Mouse (Mus musculus) spleen, adult 2 months (tissue): ENCODE results near the gene Kat2a. TPM values are rescaled to one million over a fixed set of nuclear protein-coding genes. Genes with fewer than 3 reads are reported as not detected.

Experiments
- DNase-seq, 2 experiments: peaks; one replicate each; pipeline versions ENCODE4 v3.0.0 to v3.0.0-alpha.2; 2012 to 2021; ENCODE audit warnings: low spot score in 2 of 2, low read depth in 1 of 2
- H3K27ac ChIP-seq: fragments of 200-500 bp; 2 replicates; pipeline ENCODE4 v1.5.1; 2012; ENCODE audit warnings: low read length, inconsistent platforms; ENCODE audit not compliant: insufficient read depth
- H3K27me3 ChIP-seq: fragments of 200-500 bp; 2 replicates; pipeline ENCODE4 v1.6.1; 2012; ENCODE audit warnings: mild to moderate bottlenecking, moderate library complexity, low read length, inconsistent platforms; ENCODE audit not compliant: control insufficient read depth, insufficient read depth
- H3K36me3 ChIP-seq: fragments of 200-500 bp; 2 replicates; pipeline ENCODE4 v1.6.1; 2012; ENCODE audit warnings: mild to moderate bottlenecking, low read length, inconsistent platforms; ENCODE audit not compliant: control insufficient read depth, insufficient read depth
- H3K4me1 ChIP-seq: fragments of 200-500 bp; 2 replicates; pipeline ENCODE4 v1.6.1; 2011; ENCODE audit warnings: inconsistent platforms; ENCODE audit not compliant: control insufficient read depth, insufficient read depth, insufficient read length
- H3K4me3 ChIP-seq: fragments of 200-500 bp; 2 replicates; pipeline ENCODE4 v1.5.1; 2011; ENCODE audit warnings: mild to moderate bottlenecking, inconsistent platforms; ENCODE audit not compliant: insufficient read depth, insufficient read length; ENCODE audit errors: extremely low read depth
- CTCF ChIP-seq: fragments of 200-500 bp; IDR thresholded peaks from 2 replicates; pipeline ENCODE4 v1.5.1; 2011; ENCODE audit warnings: mild to moderate bottlenecking, inconsistent platforms; ENCODE audit not compliant: insufficient read depth, insufficient read length, insufficient replicate concordance; ENCODE audit errors: extremely low read depth
- POLR2A ChIP-seq: fragments of 200-500 bp; IDR thresholded peaks from 2 replicates; pipeline ENCODE4 v1.6.1; 2011; ENCODE audit warnings: low read depth, low read length, inconsistent platforms
- WGBS: fragments of 180-500 bp; shearing (Covaris S2); methylation state at CpG from one replicate; pipeline ENCODE4 v1.1.7; 2018; 5-methylcytosine and 5-hydroxymethylcytosine counted together
- polyA plus RNA-seq: library from polyadenylated mRNA; depleted of rRNA; stranded (reverse); fragments of >200 nt; gene quantifications from 2 replicates; pipeline ENCODE4 v1.2.3, GENCODE M21; 2012

The Kat2a gene
- polyA plus RNA-seq, 1 experiment, result 31.1 TPM

- peak within 1 kb of the TSS; percentile 32; the same call in 1 of the 2 replicates for H3K4me3 ChIP-seq
- TF ChIP-seq POLR2A, result no peak
- no peak for TF ChIP-seq CTCF
- whole genome bisulfite sequencing, result 3% methylated on average over 23 of the region's 23 CpGs
- no peak for DNase-seq
- H3K36me3 ChIP-seq, result peaks cover 6% of the 10 kb centered on the region
- peaks cover 4% of the 10 kb centered on the region; the same call in 1 of the 2 replicates for H3K4me1 ChIP-seq
- H3K27ac ChIP-seq, result no peak within 1 kb of the TSS
- peaks cover 1% of the 10 kb centered on the region; the same call in 1 of the 2 replicates for H3K27me3 ChIP-seq
Observed at GRCm38 (mm10) chr11:100692164-100692616, 20.1 kb downstream of the Kat2a start, which contains the start of gene Zfp385c. TSS of gene Zfp385c (minus strand) at chr11:100692455.

- 82% methylated on average over 7 of the region's 7 CpGs for WGBS
- H3K36me3 ChIP-seq, result no peaks in the 10 kb centered on the region
- TF ChIP-seq POLR2A, result no peak
- no peak for TF ChIP-seq CTCF
- H3K27ac ChIP-seq, result no peak overlapping the region
- DNase-seq, result no peak
- H3K27me3 ChIP-seq, result peaks cover 1% of the 10 kb centered on the region; the same call in 1 of the 2 replicates
- H3K4me1 ChIP-seq, result peaks cover 4% of the 10 kb centered on the region; the same call in 1 of the 2 replicates
- H3K4me3 ChIP-seq, result peak overlapping the region; percentile 16; the same call in 1 of the 2 replicates
Observed at GRCm38 (mm10) chr11:100690389-100690788, 21.9 kb downstream of the Kat2a start.

GRCm38 (mm10) chr11:100688443-100688842, 23.8 kb downstream of the Kat2a start:
- no peak for DNase-seq
- TF ChIP-seq CTCF, result no peak
- no peak for TF ChIP-seq POLR2A
- 83% methylated on average over 4 of the region's 4 CpGs for WGBS
- Histone ChIP-seq H3K27ac (no peak overlapping the region), H3K36me3 (no peaks in the 10 kb centered on the region), H3K4me3 (no peak overlapping the region), H3K27me3 (peaks cover 1% of the 10 kb centered on the region; the same call in 1 of the 2 replicates), H3K4me1 (peaks cover 4% of the 10 kb centered on the region; the same call in 1 of the 2 replicates)

GRCm38 (mm10) chr11:100687265-100687664, 25.0 kb downstream of the Kat2a start:
- DNase-seq, result no peak
- Histone ChIP-seq H3K27me3 (peaks cover 1% of the 10 kb centered on the region; the same call in 1 of the 2 replicates), H3K4me1 (peaks cover 4% of the 10 kb centered on the region; the same call in 1 of the 2 replicates), H3K27ac (no peak overlapping the region), H3K36me3 (no peaks in the 10 kb centered on the region), H3K4me3 (no peak overlapping the region)
- 85% methylated on average over 7 of the region's 7 CpGs for WGBS
- no peak for TF ChIP-seq POLR2A
- TF ChIP-seq CTCF, result no peak

GRCm38 (mm10) chr11:100685371-100685770, 26.9 kb downstream of the Kat2a start:
- H3K36me3 ChIP-seq, result no peaks in the 10 kb centered on the region
- no peak overlapping the region for H3K27ac ChIP-seq
- H3K27me3 ChIP-seq, result no peaks in the 10 kb centered on the region
- no peak overlapping the region for H3K4me3 ChIP-seq
- H3K4me1 ChIP-seq, result no peaks in the 10 kb centered on the region
- 75% methylated on average over 3 of the region's 3 CpGs for WGBS
- DNase-seq, result no peak
- TF ChIP-seq POLR2A (no peak), CTCF (no peak)

- no peaks in the 10 kb centered on the region for H3K36me3 ChIP-seq
- TF ChIP-seq CTCF, result no peak
- WGBS, result 48% methylated on average over 2 of the region's 2 CpGs
- H3K27ac ChIP-seq, result no peak overlapping the region
- no peak overlapping the region for H3K4me3 ChIP-seq
- no peaks in the 10 kb centered on the region for H3K27me3 ChIP-seq
- H3K4me1 ChIP-seq, result no peaks in the 10 kb centered on the region
- DNase-seq, result no peak
Observed at GRCm38 (mm10) chr11:100684084-100684483, 28.2 kb downstream of the Kat2a start.

- WGBS, result 87% methylated on average over 5 of the region's 5 CpGs
Observed at GRCm38 (mm10) chr11:100682526-100682925, 29.7 kb downstream of the Kat2a start.

More at GRCm38 (mm10) chr11:100682526-100682925, 29.7 kb downstream of the Kat2a start:
- no peak overlapping the region for H3K27ac ChIP-seq
- no peak for DNase-seq
- no peak overlapping the region for H3K4me3 ChIP-seq
- peaks cover 1% of the 10 kb centered on the region; the same call in 1 of the 2 replicates for H3K27me3 ChIP-seq
- H3K4me1 ChIP-seq, result no peaks in the 10 kb centered on the region
- no peaks in the 10 kb centered on the region for H3K36me3 ChIP-seq
- no peak for TF ChIP-seq POLR2A
- TF ChIP-seq CTCF, result no peak
